Mouse (Mus musculus) kidney, adult 18-20 months (tissue): Measurements from ENCODE around the gene Gzmk.

Experiments
- DNase-seq: peaks from one replicate; pipeline ENCODE4 v3.0.0; 2021

Gene Gzmk

DNA sequence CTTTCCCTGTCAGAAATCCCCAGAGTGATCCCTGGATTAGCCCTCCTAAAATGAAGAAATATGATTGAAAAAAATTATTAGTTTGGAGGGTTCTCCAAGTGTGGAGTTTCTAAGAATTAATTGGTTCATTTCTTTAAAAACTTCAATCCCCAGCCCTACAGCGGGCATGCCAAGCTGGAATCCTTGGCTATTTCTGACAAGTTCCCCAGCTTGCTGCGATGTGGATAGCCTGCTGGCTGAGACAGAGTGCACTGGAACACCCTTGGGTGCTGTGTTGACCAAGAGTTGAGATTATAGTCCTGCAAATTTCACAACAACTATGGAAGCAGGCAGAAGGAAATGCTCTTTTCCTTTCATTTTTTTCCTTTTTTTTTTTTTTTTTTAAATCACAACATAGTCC, 24.1 kb downstream of the Gzmk start:
- DNase-seq, result no peak

DNA sequence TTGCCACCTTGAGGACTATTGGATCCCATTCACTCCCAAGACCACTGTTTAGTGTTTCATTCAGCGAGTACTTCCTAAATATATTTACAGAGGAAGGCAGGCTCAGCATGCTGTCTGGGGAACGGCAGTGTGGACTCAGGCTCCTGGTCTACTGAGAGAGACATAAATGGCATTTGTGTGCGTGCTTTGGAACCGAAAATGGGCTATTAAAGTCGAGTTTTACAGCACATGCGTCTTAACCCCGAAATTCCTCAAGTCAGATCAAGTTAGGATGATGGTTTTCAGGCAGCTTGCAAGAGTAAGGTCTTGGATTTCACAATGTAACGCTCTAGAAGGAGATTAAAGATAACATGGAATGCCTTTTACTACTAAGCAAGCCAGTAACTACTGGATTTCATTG, 25.0 kb downstream of the Gzmk start:
- no peak for DNase-seq

DNA sequence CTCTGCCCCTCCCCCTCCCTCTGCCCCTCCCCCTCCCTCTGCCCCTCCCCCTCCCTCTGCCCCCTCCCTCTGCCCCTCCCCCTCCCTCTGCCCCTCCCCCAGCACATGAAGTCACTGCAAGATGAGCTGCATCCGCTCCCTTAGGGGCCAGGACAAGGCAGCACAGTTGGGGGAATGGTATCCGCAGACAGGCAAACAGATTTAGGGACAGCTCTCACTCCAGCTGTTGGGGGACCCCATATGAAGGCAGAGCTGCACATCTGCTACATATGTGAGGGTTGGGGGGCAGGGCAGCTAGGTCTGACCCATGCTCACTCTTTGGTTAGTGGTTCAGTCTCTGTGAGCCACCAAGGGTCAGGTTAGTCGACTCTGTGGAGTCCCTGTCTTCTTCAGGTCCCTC, 26.4 kb downstream of the Gzmk start:
- DNase-seq, result no peak

DNA sequence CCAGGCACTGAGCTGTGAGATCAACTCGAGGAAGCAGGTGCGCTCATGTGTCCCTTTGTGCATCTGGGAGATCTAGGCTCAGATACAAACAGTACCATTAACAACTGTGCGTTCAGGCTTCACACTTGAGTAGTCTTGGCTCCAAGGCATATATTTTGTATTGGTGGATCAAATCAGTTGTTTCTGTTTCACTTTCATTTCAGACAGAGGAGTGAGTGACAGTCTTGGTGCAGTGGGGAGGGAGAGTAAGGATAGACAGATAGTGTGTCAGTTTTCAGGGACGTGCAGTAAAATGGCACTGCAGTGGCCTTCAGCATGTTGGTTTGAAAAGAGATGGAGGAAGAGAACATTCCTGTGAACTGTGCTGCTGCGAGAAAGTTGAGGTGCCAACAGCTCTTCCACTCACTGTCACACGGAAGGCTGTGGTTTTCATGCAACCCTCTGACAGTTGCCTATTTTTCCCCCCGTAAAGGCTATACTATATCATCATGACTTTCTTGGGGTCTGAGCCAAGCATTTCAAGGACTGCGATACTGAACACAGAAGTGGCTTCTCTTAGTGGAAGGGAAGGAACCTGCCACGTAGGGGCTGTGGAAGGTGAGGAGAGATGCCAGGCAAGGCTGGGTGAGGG, 27.7 kb downstream of the Gzmk start:
- DNase-seq, result no peak

DNA sequence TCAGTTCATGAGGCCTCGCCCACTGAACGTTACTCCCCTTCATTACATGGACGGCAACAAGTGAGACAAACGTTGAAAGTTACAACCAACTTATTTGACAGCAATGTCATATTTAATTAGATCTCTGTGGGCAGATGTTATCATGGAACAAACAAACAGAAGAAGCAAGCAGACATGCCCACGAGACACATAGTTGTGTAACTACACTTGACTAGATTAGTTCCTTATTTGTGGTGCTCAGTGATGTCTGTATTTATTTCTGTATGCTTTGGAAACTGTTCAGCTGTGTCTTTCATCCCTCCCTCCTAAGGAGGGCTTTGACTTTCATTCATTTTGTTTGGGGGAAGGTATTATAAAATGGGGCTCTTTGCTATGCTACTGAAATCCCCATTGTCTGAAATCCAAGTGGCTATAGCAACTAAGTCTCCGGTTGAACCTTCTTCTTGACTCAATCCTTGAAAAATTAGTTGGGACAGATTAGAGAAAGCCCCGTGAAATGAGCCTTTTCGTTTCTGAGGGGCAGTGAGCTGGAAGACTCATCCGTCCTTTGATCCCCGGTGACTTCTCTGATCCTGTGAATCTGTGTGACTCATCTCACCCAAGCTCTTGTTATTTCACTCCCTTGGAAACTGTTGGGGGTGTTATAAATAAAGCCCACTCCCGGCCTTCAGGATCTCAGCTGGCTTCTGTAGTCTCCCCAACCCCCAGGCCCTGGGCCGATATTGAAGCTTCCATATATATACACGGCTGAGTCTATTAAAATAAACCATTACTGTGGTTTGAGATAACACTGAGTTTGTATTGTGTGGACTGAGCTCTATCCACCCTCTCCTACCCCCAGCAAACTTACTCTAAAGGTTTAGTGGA, 28.7 kb downstream of the Gzmk start:
- DNase-seq, result no peak

GRCm38 (mm10) chr13:113183720-113184119, 42.0 kb downstream of the Gzmk start:
- DNase-seq, result no peak

DNA sequence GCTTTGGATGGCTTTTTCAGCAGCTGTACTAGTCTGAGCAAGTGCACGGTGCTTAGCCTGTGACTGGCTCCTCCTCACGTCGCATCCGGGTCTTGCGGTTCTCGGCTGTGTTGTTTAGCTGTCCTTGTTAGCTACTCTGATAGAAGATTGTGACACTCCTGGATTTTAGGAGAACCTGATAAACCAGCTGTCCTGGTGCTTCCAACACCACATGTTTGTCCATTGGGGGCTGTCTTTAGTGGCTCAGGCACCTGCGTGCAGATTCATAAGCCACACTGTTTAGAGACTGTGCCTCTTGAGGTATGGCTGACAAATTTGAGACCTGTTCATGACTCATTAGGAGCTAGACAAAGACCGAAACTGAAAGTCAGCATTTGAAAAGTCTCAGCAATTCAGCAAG, 42.4 kb downstream of the Gzmk start:
- no peak for DNase-seq

DNA sequence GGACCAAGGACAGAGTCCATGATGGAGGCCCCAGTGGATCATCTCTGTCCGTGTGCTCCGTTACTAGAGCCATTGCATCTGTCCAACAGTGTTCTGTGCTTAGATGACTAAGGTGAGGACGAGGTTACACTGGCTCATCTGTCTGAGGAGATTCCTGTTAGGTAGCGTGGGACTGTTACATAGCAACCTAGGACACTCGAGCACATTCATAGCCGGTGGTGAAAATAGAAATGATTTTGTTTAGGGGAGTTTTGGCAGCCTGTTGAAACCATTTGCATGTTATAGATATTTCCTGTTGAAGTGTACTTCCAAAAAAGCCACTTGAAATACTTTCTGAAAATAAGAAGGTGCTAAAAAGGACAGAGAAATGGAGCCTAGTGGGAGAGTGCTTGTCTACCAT, 51.5 kb downstream of the Gzmk start:
- no peak for DNase-seq

DNA sequence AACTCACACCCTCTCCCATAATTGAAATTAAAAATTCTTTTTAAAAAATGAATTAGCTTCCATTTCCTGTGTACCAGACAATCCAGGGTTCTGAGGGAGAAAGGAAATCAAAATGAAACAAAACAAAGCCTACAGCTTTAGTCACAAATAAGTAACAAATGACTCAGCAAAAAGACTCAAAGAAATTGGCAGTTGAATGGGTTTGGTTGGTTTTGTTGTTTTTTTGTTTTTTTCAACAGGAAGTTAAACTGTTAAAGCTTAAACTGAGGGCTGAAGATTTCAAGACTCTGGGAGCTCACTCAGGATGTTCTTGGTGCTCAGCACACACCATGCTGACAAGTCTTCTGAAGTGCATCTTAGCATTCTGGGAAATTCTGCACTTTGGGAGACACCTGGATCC, 55.5 kb downstream of the Gzmk start:
- no peak for DNase-seq

GRCm38 (mm10) chr13:113168018-113168534, 57.6 kb downstream of the Gzmk start:
- DNase-seq, result peak; percentile 11

DNA sequence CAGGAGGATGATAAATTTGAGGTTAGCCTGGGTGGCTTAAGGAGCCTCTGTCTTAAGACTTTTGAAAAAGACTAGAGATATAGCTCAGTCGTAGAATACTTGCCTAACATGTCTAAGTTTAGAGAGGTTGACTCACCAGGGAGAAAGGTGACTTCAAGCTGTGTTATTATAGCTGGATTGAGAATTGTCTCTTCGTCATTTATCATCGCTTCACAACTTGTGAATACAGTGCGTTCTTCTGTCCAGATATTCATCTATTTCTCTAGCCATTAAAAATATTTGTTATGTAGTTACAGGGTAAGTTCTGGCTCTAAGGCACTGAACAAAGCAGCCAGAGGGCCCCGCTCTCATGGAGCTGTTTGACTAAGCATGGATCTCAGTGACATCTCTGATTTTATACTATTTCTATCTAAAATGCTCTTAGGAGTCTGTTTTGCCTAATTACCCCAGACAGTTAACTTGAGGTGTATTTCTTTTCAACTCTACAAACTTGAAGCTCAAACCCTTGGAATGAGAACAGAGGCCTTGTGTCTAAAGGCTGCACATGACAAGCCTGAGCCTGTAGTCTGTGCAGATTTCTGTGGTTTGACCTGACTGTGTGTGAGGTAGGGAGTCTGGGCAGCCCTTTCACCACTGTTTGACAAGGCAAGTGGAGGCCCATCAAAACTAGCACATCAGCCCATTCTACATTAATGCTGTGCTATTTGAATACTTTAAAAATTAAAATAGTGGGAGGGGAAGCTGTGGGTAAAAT, 61.3 kb downstream of the Gzmk start:
- no peak for DNase-seq

GRCm38 (mm10) chr13:113151556-113151955, 74.2 kb downstream of the Gzmk start:
- no peak for DNase-seq

GRCm38 (mm10) chr13:113139597-113139996, 86.1 kb downstream of the Gzmk start:
- DNase-seq, result no peak

GRCm38 (mm10) chr13:113129974-113130373, 95.7 kb downstream of the Gzmk start:
- DNase-seq, result no peak
